Mouse (Mus musculus): Measurements from ENCODE around the gene Ociad2. TPM values are rescaled to one million over a fixed set of nuclear protein-coding genes. Genes with fewer than 3 reads are reported as not detected.

The Ociad2 gene
- total RNA-seq, 2 experiments from 2014 or later, result 122 to 128 TPM

DNA sequence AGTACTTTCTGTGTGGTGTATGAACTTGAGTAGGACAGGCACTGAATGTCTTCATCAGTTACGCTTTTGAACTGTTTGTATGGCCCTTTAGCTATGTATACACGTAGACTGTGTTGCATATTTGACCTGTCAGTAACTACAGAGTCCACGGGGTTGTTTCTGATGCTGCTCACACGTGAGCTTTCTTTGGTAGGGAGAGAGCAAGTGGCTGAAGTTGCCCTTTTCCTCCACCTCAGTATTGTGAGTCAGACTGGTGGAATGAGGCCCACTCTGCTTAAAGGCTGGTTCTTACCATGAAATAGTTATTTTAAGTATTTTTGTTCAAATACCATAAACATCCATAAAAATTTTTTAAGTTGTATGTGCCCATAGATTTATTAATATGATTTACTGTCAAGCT lies 31.3 kb downstream of the Ociad2 start:
- DNase-seq (ENCODE audit: extremely low spot score in 1 of 2, low spot score in 1 of 2), result no peak

DNA sequence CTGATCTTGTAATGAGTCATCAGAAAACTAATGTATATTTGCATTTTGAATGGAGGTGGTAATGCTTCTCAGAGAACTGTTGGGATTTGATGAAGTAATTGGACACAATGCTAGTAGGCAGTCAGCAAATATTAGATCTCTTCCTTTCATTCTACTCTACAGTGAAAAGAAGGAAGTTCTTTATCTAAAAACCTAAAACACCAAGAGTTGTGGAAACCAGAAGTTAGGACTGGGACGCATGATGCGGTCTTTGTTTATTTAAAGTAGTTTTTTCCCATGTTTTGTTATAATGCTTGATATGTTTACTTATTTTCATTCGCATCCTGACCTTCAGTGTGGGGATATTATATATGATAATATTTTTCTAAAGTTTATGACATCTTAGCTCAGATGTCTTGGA lies 33.5 kb downstream of the Ociad2 start:
- no peak for DNase-seq (ENCODE audit: extremely low spot score in 1 of 2, low spot score in 1 of 2)

DNA sequence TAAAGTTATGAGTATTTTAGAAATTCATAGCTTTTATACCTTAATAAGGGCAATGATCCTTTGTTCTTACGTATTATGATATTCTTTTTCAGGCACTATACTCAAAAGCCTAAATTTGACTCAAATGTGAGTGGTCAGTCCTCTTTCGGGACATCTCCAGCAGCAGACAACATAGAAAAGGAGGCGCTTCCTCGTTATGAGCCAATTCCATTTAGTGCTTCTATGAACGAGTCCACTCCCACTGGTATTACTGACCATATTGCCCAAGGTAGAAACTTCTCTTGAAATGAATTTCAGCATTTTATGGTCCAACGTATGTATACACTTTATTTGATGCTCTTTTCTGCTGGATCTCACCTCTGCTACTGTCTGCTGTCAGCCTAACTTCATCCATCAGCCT lies 34.3 kb downstream of the Ociad2 start:
- no peak for DNase-seq (ENCODE audit: extremely low spot score in 1 of 2, low spot score in 1 of 2)

DNA sequence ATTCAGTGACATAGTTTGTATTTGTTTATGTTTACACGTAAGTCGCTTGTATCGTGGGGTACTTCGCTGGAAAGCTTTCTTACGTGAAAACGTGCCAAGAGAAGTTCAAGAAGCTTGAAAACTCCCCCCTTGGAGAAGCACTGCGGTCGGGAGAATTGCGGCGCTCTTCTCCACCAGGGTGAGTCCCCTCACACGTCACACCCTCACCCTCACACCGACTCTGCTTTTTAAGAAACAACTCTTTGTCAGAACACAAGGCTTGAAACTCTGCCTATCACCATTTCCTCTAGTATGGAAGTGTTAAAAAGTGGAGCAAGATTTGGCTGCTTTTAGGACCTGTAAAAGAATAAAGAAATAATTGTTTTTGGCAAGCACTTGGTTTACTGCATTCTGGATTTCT lies 36.3 kb downstream of the Ociad2 start:
- DNase-seq (ENCODE audit: extremely low spot score in 1 of 2, low spot score in 1 of 2), result no peak

- DNase-seq (ENCODE audit: extremely low spot score in 1 of 2, low spot score in 1 of 2), result no peak
These were observed 39.1 kb downstream of the Ociad2 start for GRCm38 (mm10) chr5:73301601-73302307.

DNA sequence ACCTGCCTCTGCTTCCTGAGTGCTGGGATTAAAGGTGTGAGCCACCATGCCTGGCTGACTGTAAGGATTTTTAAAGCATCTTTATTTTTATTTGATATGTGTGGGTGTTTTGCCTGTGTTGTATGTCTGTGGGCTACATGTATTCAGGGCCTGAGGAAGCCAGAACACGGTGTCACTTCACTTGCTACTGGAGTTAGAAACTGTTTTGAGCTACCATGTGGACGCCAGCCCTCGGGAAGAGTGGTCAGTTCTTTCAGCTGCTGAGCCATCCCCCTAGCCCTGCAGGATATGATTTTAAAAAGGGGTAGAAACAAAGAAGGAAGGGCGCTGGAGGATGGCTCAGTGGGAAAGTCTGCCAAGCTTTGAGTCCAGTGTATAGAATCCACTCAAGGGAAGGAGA lies 44.9 kb downstream of the Ociad2 start:
- no peak for DNase-seq (ENCODE audit: extremely low spot score in 1 of 2, low spot score in 1 of 2)

- no peak for DNase-seq (ENCODE audit: extremely low spot score in 1 of 2, low spot score in 1 of 2)
These were observed 45.8 kb downstream of the Ociad2 start for GRCm38 (mm10) chr5:73295016-73295415.

DNA sequence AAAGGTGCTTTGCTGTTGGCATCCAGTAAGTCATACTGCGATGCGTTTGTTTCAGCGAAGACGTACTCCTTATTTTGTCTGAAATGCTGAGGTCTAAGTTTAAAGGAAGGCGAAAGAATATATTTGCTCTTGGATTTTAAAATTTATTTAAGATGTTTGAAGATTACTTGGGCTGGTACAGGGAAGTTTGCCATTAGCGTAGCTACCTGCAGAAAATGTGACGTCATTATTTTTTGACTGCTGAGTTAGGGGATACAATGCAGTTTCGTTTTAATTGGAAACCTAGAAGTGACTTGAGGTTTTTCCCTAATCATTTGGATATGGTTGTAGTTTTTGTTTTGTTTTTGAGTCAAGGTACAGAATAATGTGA lies 47.4 kb downstream of the Ociad2 start:
- DNase-seq (ENCODE audit: extremely low spot score in 1 of 2, low spot score in 1 of 2), result no peak

GRCm38 (mm10) chr5:73292502-73293457 lies 48.0 kb downstream of the Ociad2 start, which contains the start of gene Ociad1:
Gene Ociad1, plus strand, starts transcription at chr5:73292784.
- DNase-seq (ENCODE audit: extremely low spot score in 1 of 2, low spot score in 1 of 2), result peak; percentile 81 to 90

GRCm38 (mm10) chr5:73289900-73290299 lies 50.9 kb downstream of the Ociad2 start:
- DNase-seq (ENCODE audit: extremely low spot score in 1 of 2, low spot score in 1 of 2), result no peak

DNA sequence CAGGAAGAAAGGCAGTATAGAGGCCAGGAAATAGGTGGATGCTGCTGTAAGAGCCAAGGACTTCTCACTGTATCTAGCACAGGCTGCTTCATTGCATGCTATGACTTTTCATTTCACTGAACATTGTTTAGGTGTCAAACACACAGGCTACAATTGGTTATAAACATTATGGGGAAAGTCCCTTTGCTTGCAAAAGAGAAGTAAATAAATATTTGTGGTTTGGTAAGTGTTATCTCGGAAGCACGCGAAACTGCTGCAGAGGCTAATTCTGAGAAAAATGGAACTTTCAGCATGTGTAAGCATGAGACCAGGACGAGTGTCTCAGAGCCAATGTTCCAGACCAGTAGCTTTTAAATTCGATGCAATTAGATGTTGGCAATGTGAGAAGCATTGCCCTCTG lies 54.2 kb downstream of the Ociad2 start:
- no peak for DNase-seq (ENCODE audit: extremely low spot score in 1 of 2, low spot score in 1 of 2)

DNA sequence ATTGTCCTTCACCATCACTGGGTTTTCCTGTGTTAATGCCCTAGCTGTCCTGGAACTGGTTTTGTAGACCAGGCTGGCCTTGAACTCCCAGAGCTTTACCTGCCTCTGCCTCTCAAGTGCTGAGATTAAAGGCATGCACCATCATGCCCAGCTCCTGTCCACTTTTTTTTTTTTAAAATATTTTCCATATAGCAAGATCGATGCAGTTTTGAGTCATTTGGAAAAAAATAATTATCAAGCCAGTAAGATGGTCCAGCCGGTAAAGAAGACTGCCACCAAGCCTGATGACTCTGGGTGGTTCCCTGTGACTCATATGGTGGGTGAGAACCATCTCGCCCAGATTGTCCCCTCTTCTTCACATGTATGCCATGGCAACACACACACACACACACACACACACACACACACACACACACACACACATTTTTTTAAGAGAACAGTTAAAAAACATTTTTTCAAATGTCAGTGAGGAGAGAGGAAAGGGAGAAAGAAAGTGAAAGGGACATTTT lies 55.3 kb downstream of the Ociad2 start:
- DNase-seq (ENCODE audit: extremely low spot score in 1 of 2, low spot score in 1 of 2), result no peak

DNA sequence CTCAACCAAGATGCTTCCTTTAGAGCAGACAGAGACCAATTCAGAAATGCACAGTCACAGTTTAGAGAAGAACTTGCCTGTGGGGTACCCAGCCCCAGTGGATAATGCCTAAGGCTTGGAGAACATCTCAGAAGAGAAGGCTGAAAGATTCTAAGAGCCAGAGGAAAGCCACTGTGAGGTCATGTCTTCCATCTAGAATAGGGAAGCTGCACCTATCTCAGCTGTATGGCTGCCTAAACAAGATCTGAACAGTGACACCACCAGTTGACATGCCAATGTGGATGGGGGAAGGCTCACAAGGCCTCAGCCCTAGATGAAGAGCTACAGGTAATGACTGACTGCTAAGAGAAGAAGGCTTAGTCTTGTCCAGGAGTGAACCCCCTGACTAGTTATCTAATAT lies 56.8 kb downstream of the Ociad2 start:
- DNase-seq (ENCODE audit: extremely low spot score in 1 of 2, low spot score in 1 of 2), result no peak

- no peak for DNase-seq (ENCODE audit: extremely low spot score in 1 of 2, low spot score in 1 of 2)
These were observed 60.3 kb downstream of the Ociad2 start for GRCm38 (mm10) chr5:73280567-73280850.

GRCm38 (mm10) chr5:73279732-73280566 lies 60.9 kb downstream of the Ociad2 start:
- DNase-seq (ENCODE audit: extremely low spot score in 1 of 2, low spot score in 1 of 2), result no peak

GRCm38 (mm10) chr5:73279190-73279589 lies 61.6 kb downstream of the Ociad2 start:
- DNase-seq (ENCODE audit: extremely low spot score in 1 of 2, low spot score in 1 of 2), result no peak

GRCm38 (mm10) chr5:73274941-73275340 lies 65.9 kb downstream of the Ociad2 start:
- no peak for DNase-seq (ENCODE audit: extremely low spot score in 1 of 2, low spot score in 1 of 2)

DNA sequence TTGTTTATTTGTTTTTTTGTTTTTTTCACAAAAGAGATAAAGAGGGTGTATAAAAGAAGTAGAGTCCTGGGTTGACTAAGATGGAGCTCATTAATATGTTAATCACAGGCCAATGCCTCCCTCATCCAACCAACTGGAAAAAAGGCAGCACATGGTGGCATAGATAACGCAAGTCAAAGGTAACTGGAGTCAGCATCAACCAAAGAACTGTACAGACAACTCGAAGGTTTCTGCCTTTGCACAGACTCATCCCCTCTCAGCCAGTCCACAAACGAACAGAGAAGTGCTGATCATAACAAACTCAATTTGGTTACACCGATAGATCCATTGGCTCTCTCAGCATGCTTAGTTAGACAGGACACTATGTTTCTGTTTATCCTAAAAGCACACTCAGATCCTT lies 67.7 kb downstream of the Ociad2 start:
- DNase-seq (ENCODE audit: extremely low spot score in 1 of 2, low spot score in 1 of 2), result no peak
